Mouse (Mus musculus) bone marrow macrophage, adult 2 months (primary cell): ENCODE data around the gene 9230113P08Rik. TPM values are rescaled to one million over a fixed set of nuclear protein-coding genes. Genes with fewer than 3 reads are reported as not detected.
"Not testable (repeated sequence)": the region's sequence is repeated elsewhere in the genome, so short reads cannot be mapped to it uniquely, and the experiment has no call there.

Experiments
- H3K27ac ChIP-seq: 2 replicates; pipeline ENCODE4 v1.5.1; 2012; ENCODE audit warnings: low read depth, low read length; ENCODE audit not compliant: insufficient read depth
- H3K4me1 ChIP-seq: 2 replicates; pipeline ENCODE4 v1.6.1; 2012; ENCODE audit warnings: low read length; ENCODE audit not compliant: control insufficient read depth, insufficient read depth
- H3K4me3 ChIP-seq: 2 replicates; pipeline ENCODE4 v1.5.1; 2012; ENCODE audit warnings: mild to moderate bottlenecking, low read length, moderate library complexity; ENCODE audit not compliant: insufficient read depth
- CTCF ChIP-seq: IDR thresholded peaks from 2 replicates; pipeline ENCODE4 v1.5.1; 2012; ENCODE audit warnings: low read depth, mild to moderate bottlenecking, low read length, moderate library complexity
- POLR2A ChIP-seq: IDR thresholded peaks from 2 replicates; pipeline ENCODE4 v1.6.1; 2012; ENCODE audit warnings: mild to moderate bottlenecking, low read depth, low read length, borderline replicate concordance
- polyA plus RNA-seq: library from polyadenylated mRNA; stranded (reverse); fragments of >200 nt; gene quantifications from 2 replicates; pipeline ENCODE4 v1.2.4, GENCODE M21; 2012; ENCODE audit not compliant: missing spikeins, insufficient read depth, insufficient read length

9230113P08Rik gene
- polyA plus RNA-seq = not detected in 2 replicates

DNA sequence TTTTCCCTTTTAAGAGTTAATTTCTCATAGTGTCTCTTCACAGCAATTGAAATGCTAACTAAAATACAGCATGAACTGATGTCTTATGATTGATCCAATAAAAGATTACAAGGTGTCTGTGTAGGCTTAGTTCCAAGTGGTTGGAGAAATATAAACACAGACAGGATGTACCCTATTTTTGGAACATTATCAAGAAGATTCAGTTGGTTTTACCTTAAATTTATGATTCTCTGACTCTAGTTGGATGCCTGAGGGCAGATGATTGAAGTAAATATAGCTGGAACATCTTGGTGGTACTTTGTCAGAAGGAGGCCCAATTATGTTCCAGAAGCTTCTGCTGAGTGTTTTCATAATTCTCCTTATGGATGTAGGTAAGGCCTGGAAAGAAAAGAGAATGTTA, at the start of gene 9230113P08Rik:
9230113P08Rik (plus strand) TSS at position 301 of the 400 bp plus-strand sequence.
- not testable (repeated sequence) for H3K4me3 ChIP-seq, H3K4me1 ChIP-seq, H3K27ac ChIP-seq

DNA sequence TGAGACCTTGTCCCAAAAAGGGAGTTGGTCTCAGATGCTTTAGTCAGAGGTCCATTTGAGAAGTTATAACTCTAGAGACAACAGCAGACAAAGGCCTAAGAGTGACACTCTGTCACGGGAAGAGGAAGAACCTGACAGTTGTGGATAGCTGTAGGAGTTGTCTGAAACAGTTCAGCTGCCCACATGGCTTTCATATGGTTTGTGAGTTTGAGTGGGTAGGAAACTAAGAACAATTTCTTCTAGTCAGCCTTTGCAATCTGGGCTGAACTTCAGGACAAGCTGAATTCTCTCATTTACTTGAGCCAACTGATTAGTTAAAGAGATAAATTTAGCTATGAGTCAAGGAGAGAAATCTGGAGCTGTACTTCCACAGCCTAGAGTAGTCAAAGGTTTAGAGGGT, 15.1 kb upstream of the 9230113P08Rik start:
- H3K4me3 ChIP-seq, H3K4me1 ChIP-seq, H3K27ac ChIP-seq: not testable (repeated sequence)

DNA sequence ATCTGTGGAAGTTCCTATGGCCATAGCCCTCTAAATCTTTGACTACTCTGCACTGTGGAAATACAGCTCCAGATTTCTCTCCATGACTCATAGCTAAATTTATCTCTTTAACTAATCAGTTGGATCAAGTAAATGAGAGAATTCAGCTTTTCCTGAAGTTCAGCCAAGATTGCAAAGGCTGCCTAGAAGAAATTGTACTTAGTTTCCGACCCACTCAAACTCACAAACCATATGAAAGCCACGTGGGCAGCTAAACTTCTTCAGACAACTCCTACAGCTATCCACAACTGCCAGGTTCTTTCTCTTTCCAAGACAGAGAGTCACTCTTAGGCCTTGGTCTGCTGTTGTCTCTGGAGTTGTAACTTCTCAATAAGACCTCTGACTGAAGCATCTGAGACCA, 3.7 kb upstream of the 9230113P08Rik start:
- Histone ChIP-seq H3K27ac (no peak overlapping the region), H3K4me3 (no peak overlapping the region), H3K4me1 (no peaks in the 10 kb centered on the region)
- TF ChIP-seq CTCF (no peak), POLR2A (no peak)

DNA sequence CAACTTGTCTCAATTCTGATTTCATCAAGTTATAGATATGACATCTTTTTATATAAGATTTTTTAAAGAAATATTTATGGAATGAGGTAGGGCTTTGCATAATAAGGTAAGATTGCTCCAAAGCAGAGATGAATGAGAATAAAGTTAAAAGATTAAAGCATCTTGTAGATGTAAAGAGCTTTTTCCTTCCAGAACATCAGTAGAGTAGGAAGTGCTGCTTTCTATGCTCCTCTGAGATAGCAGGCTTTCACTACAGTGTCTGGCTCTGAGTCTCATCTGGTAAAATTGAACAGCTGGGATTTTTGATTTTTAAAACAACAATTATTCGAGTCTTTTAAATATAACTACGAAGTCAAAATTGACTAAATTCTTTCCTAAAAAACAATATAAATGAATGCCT, 22.6 kb downstream of the 9230113P08Rik start:
- Histone ChIP-seq H3K27ac (no peak overlapping the region), H3K4me3 (no peak overlapping the region), H3K4me1 (no peaks in the 10 kb centered on the region)
- no peak for TF ChIP-seq POLR2A
- TF ChIP-seq CTCF = no peak

Other genes with a start within 250 kb of the 9230113P08Rik start
- gene Pate1, start 221.0 kb upstream of the 9230113P08Rik start, polyA plus RNA-seq = not detected in 2 replicates
- not detected in 2 replicates for gene Gm17677, start 167.4 kb upstream of the 9230113P08Rik start, polyA plus RNA-seq
- gene Gm17727, start 130.3 kb upstream of the 9230113P08Rik start, polyA plus RNA-seq = not detected in 2 replicates
- gene Gm27235, start 118.3 kb upstream of the 9230113P08Rik start, polyA plus RNA-seq = not detected in 2 replicates
- not detected in 2 replicates for gene D730048I06Rik, start 118.3 kb upstream of the 9230113P08Rik start, polyA plus RNA-seq
- gene 9230110F15Rik, start 64.3 kb upstream of the 9230113P08Rik start, polyA plus RNA-seq = not detected in 2 replicates
- gene Gm5916, start 220.4 kb downstream of the 9230113P08Rik start, polyA plus RNA-seq = not detected in 2 replicates